Mouse (Mus musculus): ENCODE results near the gene Ndufa7.

Gene Ndufa7

GRCm38 (mm10) chr17:33824084-33824996, at the start of gene Ndufa7, which contains the start of gene Rps28:
Ndufa7 (plus strand) TSS chr17:33824572.
Rps28 (minus strand) TSS chr17:33824562.
- peak; percentile 99 for DNase-seq (ENCODE audit: low spot score in 2 of 2)

DNA sequence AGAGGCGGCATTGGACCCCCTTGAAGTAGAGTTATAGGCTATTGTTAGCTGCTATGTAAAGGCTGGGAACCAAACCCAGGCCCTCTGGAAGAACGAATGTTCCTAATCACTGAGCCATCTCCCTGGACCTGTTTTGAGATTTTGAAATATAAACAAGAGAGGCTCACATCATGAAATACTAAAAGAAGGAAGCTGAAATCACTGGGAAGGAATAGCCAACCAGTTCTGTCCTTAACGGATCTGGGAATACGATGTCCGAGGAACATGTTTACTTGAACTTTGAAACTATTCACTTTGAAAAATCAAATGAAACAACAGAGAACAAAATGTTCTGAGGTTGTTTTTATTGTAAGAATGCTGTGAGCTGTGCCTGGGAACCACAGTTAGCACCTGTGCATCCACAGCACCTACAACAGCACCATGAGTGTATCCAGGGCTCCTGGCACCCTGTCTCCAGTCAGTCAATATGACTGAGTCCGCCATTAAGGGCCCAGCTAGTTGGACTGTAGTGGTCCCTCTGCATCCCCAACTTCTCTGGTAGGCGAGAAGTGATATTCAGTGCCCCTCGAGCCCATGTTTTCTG, 49.7 kb upstream of the Ndufa7 start:
- DNase-seq (ENCODE audit: low spot score in 2 of 2) = no peak

DNA sequence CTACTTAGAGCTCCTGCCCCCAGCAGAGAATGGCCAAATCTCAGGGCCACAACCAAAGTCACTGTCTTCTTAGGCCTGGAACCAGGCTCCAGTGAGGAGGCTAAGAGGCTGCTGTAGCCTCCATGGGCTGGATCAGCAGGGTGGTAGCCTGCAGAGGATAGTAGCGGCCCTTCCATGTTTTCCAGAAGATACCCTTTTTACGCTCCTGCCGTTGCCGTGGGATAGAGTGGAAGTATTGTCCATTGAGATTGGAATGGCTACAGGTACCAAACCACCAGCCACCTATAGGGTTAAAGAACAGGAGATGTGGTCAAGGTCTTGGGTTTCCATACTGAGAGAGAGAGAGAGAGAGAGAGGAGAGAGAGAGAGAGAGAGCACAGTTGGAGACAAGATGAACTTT, 49.1 kb upstream of the Ndufa7 start:
- no peak for DNase-seq (ENCODE audit: low spot score in 2 of 2)

DNA sequence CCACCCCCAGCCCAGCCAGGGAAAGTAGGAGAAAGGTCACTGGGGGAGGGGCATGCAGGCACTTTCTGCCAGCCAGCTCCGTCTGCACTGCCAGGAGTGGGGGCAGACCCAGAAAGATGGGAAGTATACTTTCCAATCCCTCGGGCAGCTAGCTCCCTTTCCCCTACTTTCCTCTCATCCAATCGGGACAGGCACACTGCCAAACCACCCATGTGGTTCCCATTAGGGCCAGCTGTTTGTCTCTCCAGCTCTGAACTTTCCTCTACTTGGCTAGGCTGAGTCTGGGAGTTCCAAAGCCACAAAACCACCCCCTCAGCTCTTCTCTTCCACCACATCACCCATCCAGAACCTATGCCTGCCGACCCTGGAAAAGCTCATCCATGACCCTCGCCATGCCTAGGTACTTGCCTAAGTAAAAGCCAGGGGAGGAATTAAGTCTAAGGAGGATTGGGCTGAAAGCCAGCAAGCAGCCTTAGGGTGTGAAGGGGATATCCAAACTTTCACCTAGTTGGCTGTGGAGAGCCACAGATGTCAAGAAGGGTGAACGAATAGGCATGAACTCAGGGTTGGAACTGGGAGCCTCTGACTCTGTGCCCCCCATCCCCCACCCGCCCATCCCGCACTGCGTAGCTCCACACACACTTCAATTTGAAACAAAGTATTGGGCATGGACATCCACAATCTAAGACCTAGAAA, 45.0 kb upstream of the Ndufa7 start:
- DNase-seq (ENCODE audit: low spot score in 2 of 2) = peak; percentile 72 to 78

GRCm38 (mm10) chr17:33779967-33780295, 44.4 kb upstream of the Ndufa7 start:
- no peak for DNase-seq (ENCODE audit: low spot score in 2 of 2)

GRCm38 (mm10) chr17:33780431-33780830, 43.9 kb upstream of the Ndufa7 start:
- DNase-seq (ENCODE audit: low spot score in 2 of 2) = no peak

- DNase-seq (ENCODE audit: low spot score in 2 of 2) = peak; percentile 34 to 53
These were observed 43.0 kb upstream of the Ndufa7 start, which contains the start of gene Angptl4 for GRCm38 (mm10) chr17:33781124-33781977. Angptl4 (minus strand) TSS chr17:33781830.

DNA sequence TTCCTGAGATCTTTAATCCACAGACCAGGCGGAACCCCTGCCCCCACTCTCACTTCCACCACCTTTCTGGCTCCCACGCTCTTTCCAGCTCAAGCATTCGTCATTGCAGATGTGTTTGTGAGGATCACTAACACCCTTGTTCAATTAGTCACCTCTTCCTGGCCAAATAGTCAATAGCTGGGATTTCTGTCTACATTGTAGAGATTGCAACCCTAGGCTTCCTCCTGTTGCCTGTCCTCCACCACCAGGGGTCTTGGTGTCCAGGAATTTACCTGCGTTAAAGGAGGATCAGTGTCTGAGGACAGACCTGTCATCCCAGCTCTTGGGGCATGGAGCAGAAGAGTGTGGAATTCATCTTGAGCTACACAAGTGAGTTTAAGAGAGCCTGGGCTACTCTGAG, 42.3 kb upstream of the Ndufa7 start:
- no peak for DNase-seq (ENCODE audit: low spot score in 2 of 2)

GRCm38 (mm10) chr17:33783408-33783807, 41.0 kb upstream of the Ndufa7 start:
- peak; percentile 43 to 60 for DNase-seq (ENCODE audit: low spot score in 2 of 2)

- DNase-seq (ENCODE audit: low spot score in 2 of 2) = no peak
These were observed 39.4 kb upstream of the Ndufa7 start for GRCm38 (mm10) chr17:33784939-33785338.

DNA sequence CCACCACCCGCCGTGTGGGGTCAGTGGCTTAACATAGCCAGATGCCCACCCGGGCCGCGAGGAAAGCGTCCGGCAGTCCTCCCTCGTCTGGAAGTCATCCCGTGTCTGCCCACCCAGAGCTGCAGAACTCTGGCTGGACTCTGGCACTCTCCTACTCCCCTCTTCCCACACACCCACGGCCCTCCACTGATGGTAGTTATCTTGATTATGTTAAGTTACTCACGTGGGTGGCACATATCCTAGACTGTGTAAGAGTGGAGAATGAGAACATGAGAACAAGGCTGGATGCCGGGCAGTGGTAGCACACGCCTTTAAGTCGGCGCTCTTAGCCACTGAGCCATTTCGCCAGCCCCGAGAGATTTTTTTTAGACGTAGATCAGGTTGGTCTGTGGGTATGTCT, 38.0 kb upstream of the Ndufa7 start:
- DNase-seq (ENCODE audit: low spot score in 2 of 2) = peak in 1 of 2 experiments; percentile 23

- no peak for DNase-seq (ENCODE audit: low spot score in 2 of 2)
These were observed 35.6 kb upstream of the Ndufa7 start for GRCm38 (mm10) chr17:33788732-33789131.

GRCm38 (mm10) chr17:33798306-33798705, 26.1 kb upstream of the Ndufa7 start:
- DNase-seq (ENCODE audit: low spot score in 2 of 2) = no peak

- no peak for DNase-seq (ENCODE audit: low spot score in 2 of 2)
These were observed 25.1 kb upstream of the Ndufa7 start for GRCm38 (mm10) chr17:33799277-33799676.

GRCm38 (mm10) chr17:33802221-33802620, 22.2 kb upstream of the Ndufa7 start:
- DNase-seq (ENCODE audit: low spot score in 2 of 2) = no peak

- DNase-seq (ENCODE audit: low spot score in 2 of 2) = no peak
These were observed 20.2 kb upstream of the Ndufa7 start for GRCm38 (mm10) chr17:33804205-33804604.

DNA sequence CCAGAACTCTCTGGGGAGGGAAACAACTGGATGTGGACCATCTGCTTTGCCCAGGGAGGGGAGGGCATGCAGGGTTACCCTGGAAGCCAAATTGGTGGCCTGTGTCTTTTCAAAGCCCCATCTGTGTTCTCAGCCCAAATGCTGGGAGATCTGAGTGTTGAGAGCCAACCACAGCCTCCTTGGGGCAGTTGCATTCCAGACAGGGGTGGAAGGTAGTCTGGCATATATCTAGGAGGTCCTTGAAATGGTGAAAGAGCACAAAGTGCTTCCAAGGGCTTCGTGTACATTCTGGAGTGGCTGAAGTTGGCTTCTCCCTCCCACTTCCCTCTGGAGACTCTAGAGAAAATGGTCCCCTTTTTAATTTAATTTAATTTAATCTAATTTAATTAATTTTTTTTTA, 19.6 kb upstream of the Ndufa7 start:
- DNase-seq (ENCODE audit: low spot score in 2 of 2) = no peak

GRCm38 (mm10) chr17:33807181-33807888, 17.0 kb upstream of the Ndufa7 start:
- DNase-seq (ENCODE audit: low spot score in 2 of 2) = no peak

DNA sequence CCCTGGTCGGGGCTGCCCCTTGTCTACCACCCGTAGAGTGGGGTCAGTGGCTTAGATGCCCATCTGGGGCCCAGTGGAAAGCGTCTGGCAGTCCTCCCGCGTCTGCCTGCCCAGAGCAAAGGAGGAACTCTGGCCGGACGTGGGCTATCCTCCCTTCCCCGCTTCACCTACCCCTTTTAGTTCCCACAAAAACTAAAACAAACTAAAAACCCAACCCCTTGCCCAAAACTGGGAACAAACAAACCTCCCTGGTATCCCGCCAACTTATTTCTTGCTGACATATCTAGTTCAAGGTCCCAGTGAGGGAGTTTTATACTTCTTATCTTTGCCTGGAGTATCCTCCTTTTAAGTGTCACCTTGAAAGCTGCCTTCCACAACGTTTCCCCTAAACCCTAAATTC, 16.2 kb upstream of the Ndufa7 start:
- DNase-seq (ENCODE audit: low spot score in 2 of 2) = no peak

DNA sequence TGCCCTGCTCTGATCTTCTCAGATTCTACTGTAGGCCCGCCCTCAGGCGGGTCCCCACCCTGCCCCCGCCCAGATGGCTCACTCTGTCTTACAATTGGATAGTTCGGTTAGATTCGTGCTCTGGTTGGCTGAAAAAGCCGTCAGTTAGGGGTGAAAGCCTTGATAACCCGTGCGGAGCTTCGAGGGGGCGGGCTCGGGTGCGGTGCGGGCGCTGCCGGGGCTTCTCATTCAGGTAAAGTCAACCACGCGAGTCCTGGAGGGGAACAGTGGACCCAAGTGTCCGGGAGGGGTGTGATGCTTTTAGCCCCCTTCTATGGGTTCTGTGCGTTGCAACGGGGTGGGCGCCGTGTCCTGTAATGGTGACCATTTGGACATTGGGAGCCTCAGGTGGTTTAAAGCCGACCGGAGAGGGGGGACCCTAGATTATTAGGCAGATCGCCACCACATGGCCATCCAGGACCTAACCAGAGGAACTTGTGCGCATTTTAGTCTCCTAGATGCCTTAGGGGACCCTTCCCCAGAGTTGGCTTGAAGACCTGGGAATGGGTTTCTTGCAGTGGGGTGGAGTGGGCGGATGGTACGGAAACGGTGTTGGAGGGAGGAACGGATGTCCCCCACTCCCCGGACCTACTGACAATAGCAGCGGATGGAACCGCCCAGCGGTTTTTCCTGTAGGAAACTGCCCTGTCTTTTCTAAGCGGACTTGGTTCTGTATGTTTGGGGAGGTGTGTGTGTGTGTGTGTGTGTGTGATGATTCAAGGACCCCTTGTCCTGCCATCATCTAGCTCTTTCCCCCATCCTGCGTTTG, 13.8 kb upstream of the Ndufa7 start, which contains the start of gene Kank3:
Kank3 (plus strand) TSS at position 186 of the 808 bp plus-strand sequence.
- DNase-seq (ENCODE audit: low spot score in 2 of 2) = peak; percentile 95 to 97
